ENCODE assay signal across 8 mouse cellular contexts in the genomic region with DNA sequence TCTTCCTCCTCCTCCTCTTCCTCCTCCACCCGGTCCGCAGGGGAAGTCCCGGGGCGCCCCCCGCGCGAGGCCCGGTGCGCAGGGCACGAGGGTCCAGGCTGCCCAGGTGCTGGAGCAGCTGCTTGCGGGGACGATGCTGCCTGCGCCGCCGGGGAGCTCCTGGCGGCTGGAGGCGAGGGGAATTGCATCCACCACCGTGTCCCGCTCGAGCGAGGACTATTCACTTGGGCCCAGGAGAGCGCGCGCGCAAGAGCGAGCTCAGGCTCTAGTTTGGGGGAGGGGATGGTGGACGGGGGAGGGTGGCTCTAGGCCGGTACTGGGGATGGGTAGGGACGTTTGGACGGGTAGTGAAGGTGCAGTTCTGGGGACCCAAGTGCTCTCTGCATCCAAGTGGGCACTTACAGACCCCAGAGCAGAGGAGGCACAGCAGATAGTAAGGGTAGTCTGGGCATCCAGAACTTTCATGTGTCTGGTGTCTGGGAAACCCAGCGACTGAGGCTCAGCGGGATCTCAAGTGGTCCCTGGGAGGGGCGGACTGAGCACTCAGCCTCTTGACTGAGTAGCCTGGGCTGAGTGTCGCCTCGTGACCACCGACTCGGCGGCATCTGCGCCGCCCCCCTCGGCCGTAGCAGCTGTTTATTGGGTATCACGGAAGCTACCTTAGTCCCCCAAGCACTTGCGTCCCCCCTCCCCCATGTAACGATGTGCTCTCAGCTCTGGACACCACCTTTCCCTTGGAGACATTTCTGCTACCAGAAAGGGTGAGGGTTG. TPM values are rescaled to one million over a fixed set of nuclear protein-coding genes. Genes with fewer than 3 reads are reported as not detected.
DNase-seq lines count a peak whose midpoint lies in the region; ATAC-seq lines count a peak whose summit lies in the region.

Gene Epha6, minus strand, starts transcription at position 471 of the 771 bp plus-strand sequence.

- peak; percentile 83 for ATAC-seq in kidney, embryonic 14.5 days (ENCODE audit: low FRiP score, low TSS enrichment)
- ATAC-seq in hindbrain, embryonic 11.5 days (ENCODE audit: low FRiP score) = peak; percentile 84

- peaks cover 24% of the 10 kb centered on the region for H3K27me3 ChIP-seq in kidney, embryonic 14.5 days (ENCODE audit: control insufficient read depth, insufficient read depth, low read length)
- peaks cover 5% of the 10 kb centered on the region; the same call in 1 of the 2 replicates for H3K27me3 ChIP-seq in hindbrain, embryonic 11.5 days (ENCODE audit: control insufficient read depth, insufficient read depth, low read length)
- peaks cover 44% of the 10 kb centered on the region for H3K27me3 ChIP-seq in limb, embryonic 10.5 days (ENCODE audit: low read depth, poor library complexity, severe bottlenecking)

- H3K4me3 ChIP-seq in kidney, embryonic 14.5 days (ENCODE audit: low read length) = peak within 1 kb of the TSS; percentile 40
- peak within 1 kb of the TSS; percentile 38 for H3K4me3 ChIP-seq in hindbrain, embryonic 11.5 days (ENCODE audit: low read depth, low read length)
- peak within 1 kb of the TSS; percentile 59 for H3K4me3 ChIP-seq in limb, embryonic 10.5 days

- DNase-seq in kidney, adult 8-10 months = no peak
- peak; percentile 23 to 37 for DNase-seq in cerebellum, postnatal 4 days (ENCODE audit: low spot score in 2 of 2)
- DNase-seq in hindbrain, embryonic 11.5 days (ENCODE audit: low spot score) = peak; percentile 67
- peak; percentile 70 for DNase-seq in limb, embryonic 10.5 days (ENCODE audit: low spot score)
- peak; percentile 9 for DNase-seq in retina, postnatal 7 days (ENCODE audit: low read depth, low spot score)
- DNase-seq in lung, postnatal 25 days (ENCODE audit: low spot score) = no peak
- DNase-seq in kidney, adult 9 months = no peak

- under 1% methylated on average over 39 of the region's 45 CpGs for whole genome bisulfite sequencing in kidney, embryonic 14.5 days
- WGBS in hindbrain, embryonic 11.5 days = under 1% methylated on average over 45 of the region's 45 CpGs
- under 1% methylated on average over 44 of the region's 45 CpGs for WGBS in limb, embryonic 10.5 days

- H3K9ac ChIP-seq in kidney, embryonic 14.5 days (ENCODE audit: low read depth, low read length) = peak within 1 kb of the TSS; percentile 31; the same call in 1 of the 2 replicates
- H3K9ac ChIP-seq in hindbrain, embryonic 11.5 days (ENCODE audit: low read depth, low read length) = peak within 1 kb of the TSS; percentile 38

- H3K9me3 ChIP-seq in kidney, embryonic 14.5 days (ENCODE audit: control insufficient read depth, low read length) = no peaks in the 10 kb centered on the region
- H3K9me3 ChIP-seq in hindbrain, embryonic 11.5 days (ENCODE audit: control insufficient read depth, low read length) = no peaks in the 10 kb centered on the region
- no peaks in the 10 kb centered on the region for H3K9me3 ChIP-seq in limb, embryonic 10.5 days (replicated peaks)

- H3K36me3 ChIP-seq in kidney, embryonic 14.5 days (ENCODE audit: control insufficient read depth, insufficient read depth, low read length) = no peaks in the 10 kb centered on the region
- H3K36me3 ChIP-seq in hindbrain, embryonic 11.5 days (ENCODE audit: control insufficient read depth, insufficient read depth, low read length) = no peaks in the 10 kb centered on the region
- no peaks in the 10 kb centered on the region for H3K36me3 ChIP-seq in limb, embryonic 10.5 days

- H3K4me1 ChIP-seq in kidney, embryonic 14.5 days (ENCODE audit: control insufficient read depth, insufficient read depth, low read length) = peaks cover 7% of the 10 kb centered on the region; the same call in 1 of the 2 replicates
- no peaks in the 10 kb centered on the region for H3K4me1 ChIP-seq in hindbrain, embryonic 11.5 days (replicated peaks; ENCODE audit: control insufficient read depth, insufficient read depth, low read length)
- H3K4me1 ChIP-seq in limb, embryonic 10.5 days = peaks cover 19% of the 10 kb centered on the region

- H3K4me2 ChIP-seq in kidney, embryonic 14.5 days (replicated peaks; ENCODE audit: low read depth, low read length) = peak within 1 kb of the TSS; percentile 89
- H3K4me2 ChIP-seq in hindbrain, embryonic 11.5 days (replicated peaks; ENCODE audit: low read depth, low read length) = peak within 1 kb of the TSS; percentile 77

- no peak within 1 kb of the TSS for H3K27ac ChIP-seq in kidney, embryonic 14.5 days (ENCODE audit: low read depth, low read length)
- H3K27ac ChIP-seq in hindbrain, embryonic 11.5 days (ENCODE audit: low read depth, low read length) = no peak within 1 kb of the TSS
- peak within 1 kb of the TSS; percentile 56; the same call in 1 of the 2 replicates for H3K27ac ChIP-seq in limb, embryonic 10.5 days

RNA-seq across cellular contexts. Expression of gene Epha6, which starts in this region (rescaled TPM):
- 0.11 TPM in 1 of 2 replicates, not detected in the other for polyA plus RNA-seq in kidney, embryonic 14.5 days (2014; fragmentation: Nextera tagmentation; extraction: Ambion mirVana)
- polyA plus RNA-seq in hindbrain, embryonic 11.5 days (2014; fragmentation: Nextera tagmentation; extraction: Ambion mirVana) = 1.4 and 2.2 TPM in 2 replicates
- polyA plus RNA-seq in limb, embryonic 10.5 days (2016; fragmentation: Nextera tagmentation; extraction: Ambion mirVana) = 0.13 and 0.34 TPM in 2 replicates

Comparison
In these comparisons a context has a peak if more than half of its experiments do, and no peak if none do; other contexts are left out.
1. Peak in ATAC-seq, H3K4me3 ChIP-seq, H3K9ac ChIP-seq and H3K4me2 ChIP-seq in kidney, embryonic 14.5 days; RNA of the gene not detected or under 1 TPM.
2. Peak in DNase-seq, H3K4me3 ChIP-seq and H3K27ac ChIP-seq in limb, embryonic 10.5 days; RNA of the gene not detected or under 1 TPM.
3. DNase-seq: peak in cerebellum, postnatal 4 days (2 of 2), hindbrain, embryonic 11.5 days (single experiment) and retina, postnatal 7 days (single experiment); none in kidney, adult 8-10 months (0 of 2), lung, postnatal 25 days (single experiment) and kidney, adult 9 months (single experiment).
4. Peak in every context shown above with its lines, with median percentiles within 50 percentile points of each other: H3K4me3 ChIP-seq.